Mouse (Mus musculus) liver, embryonic 15.5 days (tissue): ENCODE data around the gene Zfp513. TPM values are rescaled to one million over a fixed set of nuclear protein-coding genes. Genes with fewer than 3 reads are reported as not detected.

Experiments
- ATAC-seq: fragments of 200-750 bp; cut with Nextera tagmentation; 2 replicates; pipeline ENCODE4 v1.8.0; 2017; ENCODE audit warnings: moderate number of reproducible peaks, mild to moderate bottlenecking, moderate library complexity; ENCODE audit not compliant: insufficient read depth
- H3K27ac ChIP-seq: fragments of 300-500 bp; sonication (generic); replicated peaks from 2 replicates; pipeline ENCODE4 v1.5.1; 2015; ENCODE audit warnings: mild to moderate bottlenecking, inconsistent platforms
- H3K27me3 ChIP-seq: fragments of 300-500 bp; sonication (generic); 2 replicates; pipeline ENCODE4 v1.6.1; 2015; ENCODE audit warnings: mild to moderate bottlenecking, inconsistent platforms
- H3K36me3 ChIP-seq: fragments of 300-500 bp; sonication (generic); replicated peaks from 2 replicates; pipeline ENCODE4 v1.6.1; 2015; ENCODE audit warnings: moderate library complexity, mild to moderate bottlenecking, inconsistent platforms
- H3K4me1 ChIP-seq: fragments of 300-500 bp; sonication (generic); replicated peaks from 2 replicates; pipeline ENCODE4 v1.6.1; 2015; ENCODE audit warnings: inconsistent platforms
- H3K4me2 ChIP-seq: fragments of 300-500 bp; sonication (generic); 2 replicates; pipeline ENCODE4 v1.6.1; 2015; ENCODE audit warnings: moderate library complexity, mild to moderate bottlenecking, inconsistent platforms
- H3K4me3 ChIP-seq: fragments of 300-500 bp; sonication (generic); replicated peaks from 2 replicates; pipeline ENCODE4 v1.5.1; 2015; ENCODE audit warnings: mild to moderate bottlenecking, inconsistent platforms
- H3K9ac ChIP-seq: fragments of 300-500 bp; sonication (generic); 2 replicates; pipeline ENCODE4 v1.6.1; 2015; ENCODE audit warnings: moderate library complexity, mild to moderate bottlenecking, inconsistent platforms
- H3K9me3 ChIP-seq: fragments of 300-500 bp; sonication (generic); replicated peaks from 2 replicates; pipeline ENCODE4 v1.6.1; 2016; ENCODE audit warnings: inconsistent platforms
- WGBS: fragments of 180-500 bp; shearing (Covaris S2); methylation state at CpG from one replicate; pipeline ENCODE4 v1.1.7; 2015; ENCODE audit warnings: mixed read lengths; ENCODE audit not compliant: insufficient replicate concordance; 5-methylcytosine and 5-hydroxymethylcytosine counted together
- polyA plus RNA-seq: library from polyadenylated mRNA; unstranded; fragments of >200 nt; fragmentation: Nextera tagmentation; extraction: Ambion mirVana; gene quantifications from 2 replicates; pipeline ENCODE4 v1.2.1, GENCODE M21; 2015

Gene Zfp513
- polyA plus RNA-seq, 1 experiment from 2014 or later, result 2.6 TPM

DNA sequence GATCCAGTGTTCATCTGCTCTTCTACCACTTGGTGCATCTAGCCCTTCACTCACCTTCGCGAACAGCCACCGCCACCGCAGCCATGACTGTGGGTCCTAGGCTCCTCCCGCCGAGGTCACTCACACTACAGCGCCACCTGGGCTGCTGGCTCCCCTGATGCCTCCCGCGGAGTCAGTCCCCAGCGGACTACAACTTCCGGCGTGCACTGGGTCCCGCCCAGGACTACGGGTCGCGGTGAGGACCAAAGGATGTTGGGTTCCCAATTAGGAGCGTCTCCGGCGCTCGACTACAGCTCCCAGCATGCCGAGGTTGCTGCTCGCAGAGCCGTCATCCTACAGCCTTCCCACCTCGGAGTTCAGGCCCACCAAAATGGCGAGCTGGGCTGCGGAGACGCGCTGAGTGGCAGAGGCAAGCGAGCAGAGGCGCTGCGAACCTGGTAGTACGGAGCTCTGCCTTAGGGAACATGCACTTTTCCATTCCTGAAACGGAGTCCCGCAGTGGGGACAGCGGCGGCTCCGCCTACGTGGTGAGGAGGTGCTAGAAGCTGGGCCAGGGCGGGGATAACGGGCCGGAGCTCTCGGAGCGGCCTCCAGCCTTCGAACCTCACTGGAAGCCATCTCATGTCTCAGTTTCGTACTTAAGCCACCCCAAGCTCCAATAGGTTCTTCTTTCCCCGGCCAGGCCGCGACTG, 9.0 kb downstream of the Zfp513 start, which contains the start of the genes Snx17 and Eif2b4:
Gene Snx17, plus strand, starts transcription at position 289 of the 692 bp plus-strand sequence.
Gene Eif2b4, minus strand, starts transcription at position 492 of the 692 bp plus-strand sequence.
- peak within 1 kb of the TSS; percentile 91 for H3K27ac ChIP-seq
- peak within 1 kb of the TSS; percentile 84 for H3K4me3 ChIP-seq
- H3K36me3 ChIP-seq, result peaks cover 70% of the 10 kb centered on the region
- WGBS, result under 1% methylated on average over 48 of the region's 48 CpGs
- peak within 1 kb of the TSS; percentile 79 for H3K4me2 ChIP-seq
- peak within 1 kb of the TSS; percentile 85 for H3K9ac ChIP-seq
- H3K9me3 ChIP-seq, result no peaks in the 10 kb centered on the region
- peak; percentile 95 for ATAC-seq
- no peaks in the 10 kb centered on the region for H3K27me3 ChIP-seq
- peaks cover 26% of the 10 kb centered on the region for H3K4me1 ChIP-seq

DNA sequence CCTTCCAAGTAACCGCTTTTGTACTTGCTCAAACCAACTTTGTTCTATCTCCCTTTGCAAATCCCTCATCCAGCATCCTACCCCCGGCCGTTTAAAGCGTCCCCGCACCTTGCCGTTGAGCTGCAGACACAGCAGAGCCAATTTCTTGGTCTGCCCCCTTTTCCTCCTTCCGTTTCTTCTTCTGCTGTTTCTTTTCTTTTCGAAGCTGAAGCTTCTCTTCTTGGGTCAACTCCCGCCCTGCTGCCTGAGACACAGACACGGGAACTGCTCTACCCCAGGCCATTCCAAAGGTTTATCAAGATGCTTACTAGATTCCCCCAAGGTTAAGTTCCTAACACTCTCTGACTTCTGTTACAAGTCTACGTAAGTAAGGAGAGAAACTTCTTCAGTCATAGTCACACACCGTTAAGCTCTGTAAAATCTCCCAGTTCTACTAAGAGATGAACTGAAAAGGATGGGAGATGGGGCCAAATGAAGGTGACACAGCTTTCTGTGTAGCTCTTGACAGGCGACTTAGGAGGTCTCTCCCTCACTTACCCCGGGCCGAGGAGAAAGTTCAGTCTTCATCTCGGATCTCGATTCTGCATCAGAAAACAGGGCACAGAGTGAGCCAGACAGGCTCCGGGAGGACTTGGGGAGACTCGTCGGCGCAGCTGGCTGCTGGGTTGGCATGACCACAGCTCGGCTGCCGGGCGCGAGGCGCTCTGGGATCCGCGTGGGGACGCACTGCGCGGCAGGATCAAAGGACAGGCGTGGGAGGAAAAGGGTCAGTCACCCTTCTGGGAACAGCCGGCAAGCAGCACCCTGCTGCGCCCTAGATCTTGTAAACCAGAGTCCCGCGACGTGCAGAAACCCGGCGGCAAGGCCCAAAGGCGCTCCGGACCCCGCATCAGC, 9.8 kb downstream of the Zfp513 start:
- H3K27me3 ChIP-seq, result no peaks in the 10 kb centered on the region
- H3K9ac ChIP-seq, result peak overlapping the region; percentile 82
- H3K4me3 ChIP-seq, result peak overlapping the region; percentile 84
- peak overlapping the region; percentile 91 for H3K27ac ChIP-seq
- H3K4me1 ChIP-seq, result peaks cover 24% of the 10 kb centered on the region
- WGBS, result 10% methylated on average over 42 of the region's 42 CpGs
- peak overlapping the region; percentile 79 for H3K4me2 ChIP-seq
- peak; percentile 47 for ATAC-seq
- peaks cover 70% of the 10 kb centered on the region for H3K36me3 ChIP-seq
- no peaks in the 10 kb centered on the region for H3K9me3 ChIP-seq

DNA sequence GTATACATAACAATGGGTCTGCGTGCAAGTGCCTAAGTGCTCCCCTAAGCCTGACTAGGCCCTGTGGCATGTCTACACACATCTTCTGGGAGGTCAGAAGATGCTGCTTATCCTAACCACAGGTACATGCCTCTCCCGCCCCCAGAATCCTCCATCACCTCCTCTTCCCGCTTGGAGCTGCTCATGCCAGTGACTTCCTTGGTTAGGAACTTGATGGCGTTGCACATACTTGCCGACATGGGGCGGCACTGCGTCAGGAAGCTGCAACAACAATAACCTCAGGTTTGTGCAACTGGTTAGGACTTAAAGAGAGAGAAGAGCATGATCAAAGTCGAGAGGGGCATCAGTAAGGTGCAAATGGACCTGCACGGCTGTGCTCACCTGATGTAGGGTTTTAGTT, 11.9 kb downstream of the Zfp513 start:
- no peak for ATAC-seq
- Histone ChIP-seq H3K36me3 (peaks cover 58% of the 10 kb centered on the region), H3K9ac (no peak overlapping the region), H3K27me3 (no peaks in the 10 kb centered on the region), H3K4me2 (no peak overlapping the region), H3K9me3 (no peaks in the 10 kb centered on the region), H3K4me3 (no peak overlapping the region), H3K4me1 (peaks cover 27% of the 10 kb centered on the region), H3K27ac (no peak overlapping the region)
- 83% methylated on average over 9 of the region's 9 CpGs for WGBS

DNA sequence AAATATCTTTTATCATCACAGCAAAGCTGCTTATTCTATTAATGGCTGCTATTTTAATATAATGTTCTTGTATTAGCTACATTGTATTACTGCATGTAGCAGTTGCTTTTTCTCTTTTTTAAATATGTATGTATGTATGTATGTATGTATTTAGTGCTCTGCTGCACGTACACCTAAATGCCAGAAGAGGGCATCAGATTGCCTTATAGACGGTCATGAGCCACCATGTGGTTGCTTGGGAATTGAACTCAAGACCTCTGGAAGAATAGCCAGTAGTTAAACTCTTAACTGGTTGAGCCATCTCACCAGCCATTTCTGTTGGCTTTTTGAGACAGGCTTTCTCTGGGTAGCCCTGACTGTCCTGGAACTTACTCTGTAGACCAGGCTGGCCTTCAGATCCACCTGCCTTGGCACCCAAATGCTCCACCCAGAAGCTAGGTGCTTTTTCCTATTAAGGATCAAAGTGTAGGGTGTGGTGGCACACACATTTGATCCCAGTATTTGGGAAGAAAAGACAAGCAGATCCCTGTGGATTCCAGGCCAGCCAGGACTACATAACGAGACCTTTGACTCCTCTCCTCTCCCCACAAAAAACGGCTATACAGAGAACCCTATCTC, 13.8 kb downstream of the Zfp513 start:
- WGBS, result 63% methylated on average over 4 of the region's 4 CpGs
- Histone ChIP-seq H3K4me3 (no peak overlapping the region), H3K27ac (no peak overlapping the region), H3K9ac (no peak overlapping the region), H3K27me3 (no peaks in the 10 kb centered on the region), H3K9me3 (no peaks in the 10 kb centered on the region), H3K4me1 (peaks cover 31% of the 10 kb centered on the region), H3K4me2 (no peak overlapping the region), H3K36me3 (peaks cover 48% of the 10 kb centered on the region)
- no peak for ATAC-seq

DNA sequence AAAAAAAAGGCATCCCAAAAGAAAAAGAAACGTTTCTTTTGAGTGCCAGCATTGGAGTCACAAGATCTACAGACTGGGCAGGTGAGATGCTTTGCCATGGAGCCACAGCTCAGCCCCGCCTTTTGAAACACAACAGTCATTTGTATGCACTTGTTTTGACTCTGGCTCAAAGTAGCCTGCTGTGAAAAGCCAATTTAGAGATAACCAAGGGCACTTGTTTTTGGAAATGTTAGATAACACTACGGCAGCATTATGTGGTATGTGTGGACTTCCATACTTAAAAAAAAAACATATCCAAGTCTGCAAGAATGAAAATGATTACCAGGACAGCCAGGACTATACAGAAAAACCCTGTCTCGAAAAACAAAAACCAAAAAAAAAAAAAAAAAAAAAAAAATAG, 18.4 kb downstream of the Zfp513 start:
- Histone ChIP-seq H3K4me3 (no peak overlapping the region), H3K27ac (peak overlapping the region; percentile 78), H3K9ac (no peak overlapping the region), H3K27me3 (no peaks in the 10 kb centered on the region), H3K4me1 (peaks cover 45% of the 10 kb centered on the region), H3K36me3 (peaks cover 25% of the 10 kb centered on the region), H3K4me2 (peak overlapping the region; percentile 33), H3K9me3 (no peaks in the 10 kb centered on the region)
- ATAC-seq, result peak; percentile 40
- WGBS, result 17% methylated on average over 4 of the region's 4 CpGs

DNA sequence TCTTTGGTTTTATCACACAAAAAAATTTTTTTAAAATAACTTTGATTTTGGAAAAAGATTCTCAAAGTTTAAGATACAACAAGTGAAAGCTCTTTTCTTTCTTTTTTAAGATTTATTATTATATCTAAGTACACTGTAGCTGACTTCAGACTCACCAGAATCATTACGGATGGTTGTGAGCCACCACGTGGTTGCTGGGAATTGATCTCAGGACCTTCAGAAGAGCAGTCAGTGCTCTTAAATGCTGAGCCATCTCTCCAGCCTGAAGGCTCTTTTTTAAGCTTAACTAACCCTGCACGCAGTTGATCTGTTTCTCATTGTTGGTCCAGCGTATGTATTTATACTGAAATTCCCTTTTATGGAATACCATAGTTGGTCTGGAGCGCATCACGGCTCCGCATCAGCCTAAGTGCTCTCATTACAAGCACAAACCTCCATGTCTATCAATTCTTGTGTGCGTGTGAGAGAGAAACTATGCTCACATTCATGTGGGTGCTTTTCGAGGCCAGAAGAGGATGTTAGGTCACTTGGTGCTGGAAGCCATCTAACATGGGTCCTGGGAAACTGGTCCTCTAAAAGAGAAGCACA, 20.8 kb downstream of the Zfp513 start:
- H3K4me3 ChIP-seq, result no peak overlapping the region

DNA sequence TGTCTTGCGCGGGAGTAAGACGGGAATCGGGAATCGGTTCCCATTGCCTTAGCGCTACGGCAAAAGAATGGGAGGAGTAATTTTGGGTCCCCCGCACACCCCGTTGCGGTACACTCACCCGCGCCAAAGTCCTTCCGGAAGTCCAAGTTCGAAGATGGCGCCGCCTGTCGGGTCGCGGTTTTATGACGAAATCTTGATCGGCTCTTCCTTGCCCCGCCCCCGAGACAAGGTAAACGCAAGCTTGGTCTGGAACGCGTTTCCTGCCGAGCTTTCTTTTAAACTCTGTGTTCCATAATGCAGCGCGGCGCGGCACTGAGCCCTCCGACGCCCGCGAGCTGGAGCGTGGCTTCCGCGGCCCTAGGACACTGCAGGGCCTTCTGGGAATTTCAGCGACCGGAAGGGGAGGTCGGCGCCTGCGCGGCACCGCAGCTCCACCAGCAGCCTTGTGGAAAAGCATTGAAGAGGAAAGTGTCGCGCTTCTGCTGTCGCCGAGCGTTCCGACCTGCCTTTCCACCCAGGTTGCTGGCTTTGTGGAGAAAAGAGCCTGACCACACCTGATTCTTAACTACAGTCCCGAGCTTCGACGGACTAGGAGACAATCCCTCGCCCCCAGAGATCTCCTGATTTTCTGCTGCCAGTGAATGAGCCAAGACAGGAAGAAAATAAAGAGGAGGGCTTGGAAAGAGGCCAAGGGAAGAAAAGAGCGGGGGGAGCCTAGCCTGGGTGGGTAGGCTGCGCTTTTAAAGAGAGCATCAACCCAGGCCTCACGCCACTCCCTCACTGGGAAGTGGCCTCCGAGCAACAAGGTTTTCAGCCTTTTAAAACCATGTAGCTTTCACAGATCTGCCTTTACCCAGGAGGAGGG, 22.1 kb downstream of the Zfp513 start, which contains the start of the genes Gm29609 and Gtf3c2:
Gene Gm29609, minus strand, starts transcription at position 146 of the 865 bp plus-strand sequence.
Gene Gtf3c2, minus strand, starts transcription at position 379 of the 865 bp plus-strand sequence.
- H3K27ac ChIP-seq, result peak within 1 kb of the TSS; percentile 99
- H3K4me1 ChIP-seq, result peaks cover 53% of the 10 kb centered on the region
- H3K4me3 ChIP-seq, result peak within 1 kb of the TSS; percentile 73
- H3K9ac ChIP-seq, result peak within 1 kb of the TSS; percentile 77
- H3K9me3 ChIP-seq, result no peaks in the 10 kb centered on the region
- WGBS, result under 1% methylated on average over 59 of the region's 59 CpGs
- H3K4me2 ChIP-seq, result peak within 1 kb of the TSS; percentile 92
- peaks cover 18% of the 10 kb centered on the region for H3K36me3 ChIP-seq
- H3K27me3 ChIP-seq, result no peaks in the 10 kb centered on the region
- ATAC-seq, result peak; percentile 90

More for the DNA sequence above, 20.8 kb downstream of the Zfp513 start:
- no peak overlapping the region for H3K27ac ChIP-seq
- no peak overlapping the region for H3K9ac ChIP-seq
- H3K4me1 ChIP-seq, result peaks cover 59% of the 10 kb centered on the region
- no peaks in the 10 kb centered on the region for H3K9me3 ChIP-seq
- no peaks in the 10 kb centered on the region for H3K27me3 ChIP-seq
- peak overlapping the region; percentile 92 for H3K4me2 ChIP-seq
- peaks cover 14% of the 10 kb centered on the region for H3K36me3 ChIP-seq
- ATAC-seq, result no peak
- 85% methylated on average over 9 of the region's 9 CpGs for WGBS

DNA sequence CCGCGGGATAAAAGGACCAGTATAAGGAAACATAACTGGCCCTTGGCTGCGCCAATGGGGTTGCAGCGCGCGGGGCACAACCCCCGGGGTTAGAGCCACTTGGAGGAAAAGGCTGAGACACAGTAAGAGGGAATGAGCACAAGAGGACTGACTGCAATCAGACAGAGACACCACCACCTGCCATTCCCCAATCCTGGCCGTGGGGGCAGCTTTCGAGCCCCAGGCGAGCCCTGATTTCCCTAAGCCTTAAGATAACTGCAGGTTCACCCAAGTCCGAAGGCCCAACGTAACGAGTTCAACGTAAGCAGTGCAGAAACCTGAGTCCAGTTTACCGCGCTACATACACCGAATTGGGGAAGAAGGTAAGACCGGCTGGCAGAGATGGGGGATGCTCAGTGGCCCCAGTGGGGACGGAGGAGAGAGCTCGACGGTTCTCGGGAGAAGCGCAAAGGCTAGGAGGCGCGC, 22.8 kb downstream of the Zfp513 start:
- Histone ChIP-seq H3K4me3 (peak overlapping the region; percentile 73), H3K4me2 (peak overlapping the region; percentile 92), H3K4me1 (peaks cover 48% of the 10 kb centered on the region), H3K27me3 (no peaks in the 10 kb centered on the region), H3K9me3 (no peaks in the 10 kb centered on the region), H3K36me3 (peaks cover 25% of the 10 kb centered on the region), H3K27ac (peak overlapping the region; percentile 99), H3K9ac (peak overlapping the region; percentile 77)
- ATAC-seq, result peak; percentile 62
- WGBS, result under 1% methylated on average over 25 of the region's 25 CpGs

DNA sequence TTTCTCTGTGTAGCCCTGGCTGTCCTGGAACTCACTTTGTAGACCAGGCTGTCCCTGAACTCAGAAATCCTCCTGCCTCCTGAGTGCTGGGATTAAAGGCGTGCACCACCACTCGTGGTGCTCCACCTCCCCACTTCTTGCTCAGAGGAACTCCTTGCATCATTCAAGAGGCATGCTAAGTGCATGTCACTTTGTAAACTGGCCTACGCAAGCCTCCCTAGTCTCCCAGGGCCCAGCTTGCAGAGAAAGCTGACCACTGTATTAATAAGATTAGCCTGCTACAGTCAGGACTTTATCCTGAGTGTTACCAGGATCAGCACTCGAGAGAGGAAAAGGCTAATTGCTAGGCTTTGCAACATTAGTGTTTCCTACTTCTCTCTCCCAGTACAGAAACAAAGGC, 33.5 kb downstream of the Zfp513 start:
- whole genome bisulfite sequencing, result 86% methylated on average over 4 of the region's 4 CpGs
- H3K27me3 ChIP-seq, result no peaks in the 10 kb centered on the region
- peaks cover 98% of the 10 kb centered on the region for H3K36me3 ChIP-seq
- no peak overlapping the region for H3K4me2 ChIP-seq
- no peak overlapping the region for H3K4me3 ChIP-seq
- no peaks in the 10 kb centered on the region; the same call in 1 of the 2 replicates for H3K4me1 ChIP-seq
- no peak overlapping the region for H3K9ac ChIP-seq
- ATAC-seq, result no peak
- H3K27ac ChIP-seq, result no peak overlapping the region
- H3K9me3 ChIP-seq, result no peaks in the 10 kb centered on the region

DNA sequence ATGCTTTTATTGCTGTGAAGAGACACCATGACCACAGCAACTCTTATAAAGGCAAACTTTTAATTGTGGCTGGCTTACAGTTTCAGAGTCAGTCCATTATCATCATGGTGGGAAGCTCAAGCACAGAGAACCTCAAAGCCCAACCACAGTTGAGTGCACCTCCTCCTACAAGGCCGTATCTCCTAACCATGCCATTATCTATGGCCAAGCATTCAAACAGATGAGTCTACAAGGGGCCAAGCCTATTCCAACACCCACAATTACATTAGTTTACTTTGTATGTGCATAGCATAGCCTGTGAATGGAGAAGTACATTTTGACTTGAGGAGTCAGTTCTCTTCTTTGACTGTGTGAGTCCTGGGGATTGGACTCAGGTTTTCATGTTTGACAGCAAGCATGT, 37.2 kb downstream of the Zfp513 start:
- Histone ChIP-seq H3K27me3 (no peaks in the 10 kb centered on the region), H3K9ac (no peak overlapping the region), H3K36me3 (peaks cover 94% of the 10 kb centered on the region), H3K27ac (no peak overlapping the region), H3K4me2 (0 out of 2 replicates have a peak overlapping the region, but pooled peaks have one; percentile 13), H3K9me3 (no peaks in the 10 kb centered on the region), H3K4me1 (peaks cover 8% of the 10 kb centered on the region; the same call in 1 of the 2 replicates), H3K4me3 (no peak overlapping the region)
- peak; percentile 51 for ATAC-seq
- WGBS, result 51% methylated on average over 1 of the region's 1 CpGs
